Mouse (Mus musculus) small intestine, adult 2 months (tissue): ENCODE results near the gene Commd4.

Experiments
- CTCF ChIP-seq: fragments of 200-500 bp; IDR thresholded peaks from 2 replicates; pipeline ENCODE4 v1.5.1; 2012; ENCODE audit warnings: low read depth, mild to moderate bottlenecking, control low read depth, inconsistent platforms, low read length, moderate library complexity, mixed read lengths; ENCODE audit not compliant: insufficient replicate concordance, insufficient read length; ENCODE audit errors: extremely low read depth
- POLR2A ChIP-seq: fragments of 200-500 bp; IDR thresholded peaks from 2 replicates; pipeline ENCODE4 v1.6.1; 2012; ENCODE audit warnings: low read depth, mild to moderate bottlenecking, control low read depth, inconsistent platforms, low read length, moderate library complexity

GRCm38 (mm10) chr9:57143212-57143611 is 14.9 kb downstream of the Commd4 start:
- TF ChIP-seq CTCF (no peak), POLR2A (no peak)
